Mouse (Mus musculus): ENCODE results near the gene Nup107. TPM values are rescaled to one million over a fixed set of nuclear protein-coding genes. Genes with fewer than 3 reads are reported as not detected.

Nup107 gene
- polyA plus RNA-seq, 3 experiments from 2014 or later: 48.5 to 73.1 (median 57.4) TPM

Other genes starting within 250 kb of the Nup107 start
- 10 to 100 TPM; 14.5 to 29.9 (median 27.1) TPM for gene Cpm, start 163.2 kb downstream of the Nup107 start, polyA plus RNA-seq (2017; shearing (Covaris generic))
- 10 to 100 TPM; 42.1 to 88.6 (median 50.8) TPM for gene Mdm2, start 81.9 kb downstream of the Nup107 start, polyA plus RNA-seq (2017; shearing (Covaris generic))
- 1 to 10 TPM; 1.8 to 3.5 (median 2.8) TPM for gene Slc35e3, start 46.3 kb downstream of the Nup107 start, polyA plus RNA-seq (2017; shearing (Covaris generic))
- 100 to 1,000 TPM in 1 of 3 experiments, 10 to 100 TPM in 2; 60.4 to 128 (median 82.5) TPM for gene Rap1b, start 53.3 kb upstream of the Nup107 start, polyA plus RNA-seq (2017; shearing (Covaris generic))

Measured in inflammation-experienced regulatory T-cells, adult 6 months (primary cell).